Mouse (Mus musculus) olfactory bulb, adult 2 months (tissue): ENCODE data around the gene B4gat1. TPM values are rescaled to one million over a fixed set of nuclear protein-coding genes. Genes with fewer than 3 reads are reported as not detected.

Experiments used
- H3K27ac ChIP-seq: fragments of 200-500 bp; 2 replicates; pipeline ENCODE4 v1.5.1; 2012; ENCODE audit warnings: low read depth, low read length; ENCODE audit not compliant: insufficient read depth
- H3K4me1 ChIP-seq: fragments of 200-500 bp; 2 replicates; pipeline ENCODE4 v1.6.1; 2012; ENCODE audit warnings: low read length; ENCODE audit not compliant: control insufficient read depth, insufficient read depth
- H3K4me3 ChIP-seq: fragments of 200-500 bp; 2 replicates; pipeline ENCODE4 v1.5.1; 2012; ENCODE audit warnings: mild to moderate bottlenecking, low read depth, low read length, moderate library complexity; ENCODE audit not compliant: insufficient read depth
- CTCF ChIP-seq: fragments of 200-500 bp; IDR thresholded peaks from 2 replicates; pipeline ENCODE4 v1.5.1; 2012; ENCODE audit warnings: low read depth, mild to moderate bottlenecking, low read length, moderate library complexity; ENCODE audit not compliant: insufficient read depth
- POLR2A ChIP-seq: fragments of 200-500 bp; IDR thresholded peaks from 2 replicates; pipeline ENCODE4 v1.6.1; 2012; ENCODE audit warnings: mild to moderate bottlenecking, low read depth, low read length, moderate library complexity; ENCODE audit not compliant: insufficient read depth
- WGBS: fragments of 180-500 bp; shearing (Covaris S2); methylation state at CpG from one replicate; pipeline ENCODE4 v1.1.7; 2018; 5-methylcytosine and 5-hydroxymethylcytosine counted together
- polyA plus RNA-seq: library from polyadenylated mRNA; stranded (reverse); fragments of >200 nt; gene quantifications from 2 replicates; pipeline ENCODE4 v1.2.4, GENCODE M21; 2012; ENCODE audit warnings: low replicate concordance; ENCODE audit not compliant: missing spikeins, insufficient read depth, insufficient read length

B4gat1 gene
- not detected in 2 replicates for polyA plus RNA-seq

GRCm38 (mm10) chr19:5038709-5039156 lies at the start of gene B4gat1, which contains the start of gene AC124502.3:
B4gat1 (plus strand) TSS chr19:5038826.
AC124502.3 (plus strand) TSS chr19:5038891.
- Histone ChIP-seq H3K4me3 (peak within 1 kb of the TSS; percentile 59), H3K4me1 (peaks cover 10% of the 10 kb centered on the region), H3K27ac (peak within 1 kb of the TSS; percentile 59)
- WGBS, result under 1% methylated on average over 44 of the region's 44 CpGs
- no peak; the same call in 1 of the 2 replicates for TF ChIP-seq CTCF
- peak; percentile 72 for TF ChIP-seq POLR2A

- peak overlapping the region; percentile 94 for H3K27ac ChIP-seq
- 1% methylated on average over 13 of the region's 13 CpGs for WGBS
- TF ChIP-seq CTCF (no peak), POLR2A (no peak)
Measured at GRCm38 (mm10) chr19:4989013-4989412, 49.6 kb upstream of the B4gat1 start.

DNA sequence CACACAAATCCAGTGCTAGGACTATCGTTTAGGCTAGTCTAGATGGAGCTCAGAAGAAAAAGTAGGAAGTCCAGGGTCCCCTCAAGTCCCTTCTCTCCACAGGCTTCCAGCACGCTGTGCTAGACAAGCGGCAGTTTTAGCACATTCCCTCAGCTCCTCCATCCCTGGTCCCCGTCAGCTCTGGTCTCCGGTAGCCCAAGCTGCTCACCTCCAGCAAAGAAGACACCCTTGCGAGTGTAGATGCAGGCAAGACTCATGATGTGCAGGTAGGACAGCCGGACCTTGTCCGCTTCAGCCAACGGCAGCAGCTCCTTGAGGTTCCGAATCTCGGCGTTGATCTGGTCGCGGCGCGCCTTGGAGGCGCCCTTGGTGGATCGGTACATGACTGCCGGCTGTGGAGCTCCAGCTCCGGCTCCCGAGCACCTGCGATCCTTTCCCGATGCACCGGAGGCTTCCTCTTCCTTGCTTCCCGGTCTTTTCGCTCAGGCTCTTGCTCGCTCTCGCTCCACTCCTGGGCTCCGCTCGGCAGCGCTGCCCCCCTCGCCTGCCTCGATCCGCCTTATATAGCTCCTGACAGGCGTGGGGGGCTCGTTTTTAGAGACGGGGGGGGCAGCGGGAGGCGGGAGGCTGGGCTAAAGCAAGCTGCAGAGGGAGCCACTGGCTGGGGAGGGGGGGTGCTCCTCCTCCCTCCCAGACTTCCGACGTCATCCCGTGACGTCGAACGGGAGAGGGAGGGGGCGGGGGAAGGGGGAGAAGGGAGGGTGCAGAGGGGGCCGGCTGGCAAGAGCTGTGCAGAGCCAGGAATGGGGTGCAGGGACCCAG lies 49.0 kb upstream of the B4gat1 start:
- WGBS, result 4% methylated on average over 47 of the region's 47 CpGs
- H3K4me1 ChIP-seq, result peaks cover 49% of the 10 kb centered on the region
- H3K4me3 ChIP-seq, result peak overlapping the region; percentile 81
- H3K27ac ChIP-seq, result peak overlapping the region; percentile 95
- no peak for TF ChIP-seq CTCF
- TF ChIP-seq POLR2A, result peak; percentile 100

More at GRCm38 (mm10) chr19:4989013-4989412, 49.6 kb upstream of the B4gat1 start:
- H3K4me3 ChIP-seq, result peak overlapping the region; percentile 81
- peaks cover 52% of the 10 kb centered on the region for H3K4me1 ChIP-seq

DNA sequence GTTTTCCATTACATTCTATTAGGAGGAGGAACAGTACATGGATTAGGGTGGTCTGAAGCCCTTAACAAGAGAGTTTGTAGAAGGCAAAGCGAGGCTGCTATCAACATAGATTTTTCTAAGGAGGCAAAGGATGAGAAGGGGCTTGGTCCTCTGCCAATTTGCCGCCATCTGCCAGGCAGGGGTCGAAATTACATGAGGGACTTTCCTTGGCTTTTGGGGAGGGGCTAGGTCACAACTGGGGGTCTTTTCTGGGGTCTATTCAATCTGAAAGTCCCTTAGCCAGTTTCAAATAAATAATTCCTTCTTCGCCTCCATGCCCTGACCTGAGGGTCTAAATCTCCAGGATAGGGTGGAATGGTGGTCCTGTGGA lies 48.4 kb upstream of the B4gat1 start, which contains the start of gene Npas4:
Gene Npas4, minus strand, starts transcription at position 61 of the 370 bp plus-strand sequence.
- TF ChIP-seq CTCF (no peak), POLR2A (no peak)
- Histone ChIP-seq H3K4me3 (peak within 1 kb of the TSS; percentile 81), H3K4me1 (peaks cover 53% of the 10 kb centered on the region), H3K27ac (peak within 1 kb of the TSS; percentile 95)
- WGBS, result 15% methylated on average over 4 of the region's 4 CpGs

DNA sequence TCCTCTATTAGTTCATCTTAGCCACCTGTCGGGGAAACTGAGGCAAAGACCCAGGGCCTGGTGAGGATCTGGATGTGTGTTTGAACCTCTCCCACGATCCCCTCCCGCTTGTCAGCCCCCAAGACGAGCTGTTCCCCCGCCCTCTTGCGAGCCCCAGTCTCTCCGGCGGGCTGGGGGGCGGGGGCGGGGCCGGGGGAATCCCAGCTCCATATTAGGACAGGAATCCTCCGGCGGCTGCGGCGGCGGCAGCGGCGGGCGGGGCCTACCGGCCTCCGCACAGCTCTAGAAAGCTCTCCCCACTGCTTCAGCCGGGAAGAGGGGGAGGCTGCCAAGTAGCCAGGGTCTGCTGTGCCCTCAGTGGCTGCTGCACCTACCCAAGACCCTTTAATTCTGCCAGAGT lies 47.9 kb upstream of the B4gat1 start:
- WGBS, result 1% methylated on average over 20 of the region's 22 CpGs
- Histone ChIP-seq H3K4me3 (peak overlapping the region; percentile 35; the same call in 1 of the 2 replicates), H3K4me1 (peaks cover 51% of the 10 kb centered on the region), H3K27ac (peak overlapping the region; percentile 95)
- TF ChIP-seq POLR2A, result no peak
- no peak for TF ChIP-seq CTCF

GRCm38 (mm10) chr19:4992371-4992770 lies 46.3 kb upstream of the B4gat1 start:
- Histone ChIP-seq H3K27ac (peak overlapping the region; percentile 97), H3K4me3 (no peak overlapping the region), H3K4me1 (peaks cover 49% of the 10 kb centered on the region)
- TF ChIP-seq CTCF (no peak), POLR2A (no peak)
- 8% methylated on average over 8 of the region's 8 CpGs for WGBS

- peak overlapping the region; percentile 100 for H3K27ac ChIP-seq
Measured at GRCm38 (mm10) chr19:4992904-4993303, 45.7 kb upstream of the B4gat1 start.

DNA sequence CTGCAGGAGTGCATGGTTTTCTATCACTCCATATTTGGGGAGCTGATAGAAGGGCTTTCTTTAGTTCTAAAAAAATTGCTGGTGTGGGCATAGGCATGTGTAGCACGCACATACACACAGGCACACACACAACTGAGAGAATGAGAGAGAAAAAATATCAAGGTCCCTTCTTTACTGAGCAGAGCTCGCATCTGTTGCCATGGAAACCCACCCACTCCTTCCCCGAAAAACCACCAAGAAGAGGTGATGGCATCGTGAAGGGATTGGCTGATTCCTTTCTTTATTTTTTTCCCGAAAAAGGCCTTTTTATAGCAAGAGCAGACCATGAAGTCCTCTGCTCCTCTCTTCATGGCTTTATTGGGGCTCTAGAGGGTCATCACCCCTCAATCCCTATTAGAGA lies 44.6 kb upstream of the B4gat1 start:
- TF ChIP-seq POLR2A, result no peak
- TF ChIP-seq CTCF, result no peak
- Histone ChIP-seq H3K4me1 (peaks cover 50% of the 10 kb centered on the region), H3K27ac (peak overlapping the region; percentile 100), H3K4me3 (no peak overlapping the region)
- 18% methylated on average over 5 of the region's 5 CpGs for WGBS

More at GRCm38 (mm10) chr19:4992904-4993303, 45.7 kb upstream of the B4gat1 start:
- 2% methylated on average over 9 of the region's 9 CpGs for WGBS
- Histone ChIP-seq H3K4me1 (peaks cover 49% of the 10 kb centered on the region), H3K4me3 (peak overlapping the region; percentile 22)
- TF ChIP-seq CTCF (no peak), POLR2A (no peak)

DNA sequence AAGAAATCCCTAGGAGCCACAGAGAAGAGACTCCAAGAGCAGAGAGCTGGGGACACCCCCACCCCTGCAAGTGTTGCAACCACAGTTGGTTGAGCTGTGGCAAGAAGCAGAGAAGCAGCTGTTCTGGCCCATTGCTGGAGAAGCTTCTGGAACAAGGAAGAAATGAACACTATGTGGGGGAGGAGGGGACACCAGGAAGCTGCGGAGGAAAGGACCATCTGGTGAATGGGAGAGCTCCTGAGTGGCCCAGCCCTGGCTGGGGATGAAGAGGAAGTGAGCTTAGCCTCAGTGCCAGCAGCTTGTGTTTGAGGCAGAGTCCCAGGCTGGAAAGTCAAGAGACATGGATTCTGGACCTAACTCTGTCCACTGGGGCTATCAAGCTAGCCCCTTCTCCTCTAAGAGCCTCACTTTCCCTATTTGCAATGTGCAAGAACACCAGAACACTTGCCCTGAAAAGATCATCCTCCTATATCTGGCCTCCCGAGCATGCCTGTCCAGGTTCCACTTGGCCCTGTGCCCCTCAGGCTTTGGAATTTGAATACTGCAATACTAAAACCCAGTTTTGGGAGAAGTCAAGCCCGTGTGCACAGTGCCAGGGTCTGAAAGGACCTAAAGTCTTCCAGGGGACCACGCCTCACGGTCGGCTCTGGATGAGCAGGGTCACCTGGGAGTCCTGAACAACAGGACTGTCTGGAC lies 39.0 kb upstream of the B4gat1 start:
- Histone ChIP-seq H3K27ac (peak overlapping the region; percentile 94; the same call in 1 of the 2 replicates), H3K4me1 (peaks cover 53% of the 10 kb centered on the region), H3K4me3 (peak overlapping the region; percentile 9)
- TF ChIP-seq CTCF (no peak), POLR2A (no peak)
- WGBS, result 66% methylated on average over 6 of the region's 6 CpGs
